Mouse (Mus musculus) midbrain, embryonic 16.5 days (tissue): Measurements from ENCODE around the gene Trim25. TPM values are rescaled to one million over a fixed set of nuclear protein-coding genes. Genes with fewer than 3 reads are reported as not detected.

Experiments used
- ATAC-seq: fragments of 200-750 bp; cut with Nextera tagmentation; 2 replicates; pipeline ENCODE4 v1.8.0; 2017; ENCODE audit warnings: moderate TSS enrichment
- H3K27ac ChIP-seq: fragments of 300-500 bp; sonication (generic); 2 replicates; pipeline ENCODE4 v1.5.1; 2014; ENCODE audit warnings: mild to moderate bottlenecking, low read length, mixed read lengths
- H3K27me3 ChIP-seq: fragments of 300-500 bp; sonication (generic); 2 replicates; pipeline ENCODE4 v1.6.1; 2014; ENCODE audit warnings: low read depth, low read length, mixed read lengths; ENCODE audit not compliant: control insufficient read depth, insufficient read depth
- H3K36me3 ChIP-seq: fragments of 300-500 bp; sonication (generic); 2 replicates; pipeline ENCODE4 v1.6.1; 2014; ENCODE audit warnings: mild to moderate bottlenecking, low read length, moderate library complexity, mixed read lengths; ENCODE audit not compliant: control insufficient read depth, insufficient read depth
- H3K4me1 ChIP-seq: fragments of 300-500 bp; sonication (generic); 2 replicates; pipeline ENCODE4 v1.6.1; 2014; ENCODE audit warnings: mild to moderate bottlenecking, low read length, mixed read lengths; ENCODE audit not compliant: control insufficient read depth, insufficient read depth
- H3K4me2 ChIP-seq: fragments of 300-500 bp; sonication (generic); 2 replicates; pipeline ENCODE4 v1.6.1; 2014; ENCODE audit warnings: mild to moderate bottlenecking, low read length, mixed read lengths
- H3K4me3 ChIP-seq: fragments of 300-500 bp; sonication (generic); 2 replicates; pipeline ENCODE4 v1.5.1; 2014; ENCODE audit warnings: low read depth, mild to moderate bottlenecking, low read length, moderate library complexity, mixed read lengths
- H3K9ac ChIP-seq: fragments of 300-500 bp; sonication (generic); 2 replicates; pipeline ENCODE4 v1.6.1; 2014; ENCODE audit warnings: low read depth, low read length, mixed read lengths
- H3K9me3 ChIP-seq: fragments of 300-500 bp; sonication (generic); replicated peaks from 2 replicates; pipeline ENCODE4 v1.6.1; 2014; ENCODE audit warnings: mild to moderate bottlenecking, low read length, mixed read lengths; ENCODE audit not compliant: control insufficient read depth, poor library complexity, severe bottlenecking
- WGBS: fragments of 180-500 bp; shearing (Covaris S2); extraction: QIAGEN DNeasy Blood & Tissue Kit; methylation state at CpG from one replicate; pipeline ENCODE4 v1.1.7; 2014; 5-methylcytosine and 5-hydroxymethylcytosine counted together
- polyA plus RNA-seq: library from polyadenylated mRNA; unstranded; fragments of >200 nt; fragmentation: Nextera tagmentation; extraction: Ambion mirVana; gene quantifications from 2 replicates; pipeline ENCODE4 v1.2.1, GENCODE M21; 2015

Trim25 gene
- polyA plus RNA-seq, 1 experiment from 2014 or later = 3.8 TPM

- no peak overlapping the region for H3K27ac ChIP-seq
- no peak overlapping the region for H3K4me2 ChIP-seq
- no peak overlapping the region for H3K4me3 ChIP-seq
- H3K36me3 ChIP-seq = no peaks in the 10 kb centered on the region
- H3K9ac ChIP-seq = no peak overlapping the region
- no peaks in the 10 kb centered on the region for H3K4me1 ChIP-seq
- WGBS = 25% methylated on average over 6 of the region's 6 CpGs
- ATAC-seq = no peak
- no peaks in the 10 kb centered on the region for H3K9me3 ChIP-seq
- H3K27me3 ChIP-seq = no peaks in the 10 kb centered on the region
Observed at GRCm38 (mm10) chr11:89069303-89069702, 70.1 kb downstream of the Trim25 start.

Other genes starting within 250 kb of the Trim25 start
- 31.2 and 33.3 TPM in 2 replicates for gene Akap1, start 134.8 kb upstream of the Trim25 start, polyA plus RNA-seq
- 31.9 and 37.9 TPM in 2 replicates for gene Scpep1, start 43.9 kb upstream of the Trim25 start, polyA plus RNA-seq
- gene Elobl, start 32.4 kb upstream of the Trim25 start, polyA plus RNA-seq = not detected in 2 replicates
- gene Coil, start 29.1 kb upstream of the Trim25 start, polyA plus RNA-seq = 30.4 and 31.0 TPM in 2 replicates
- gene Dgke, start 67.5 kb downstream of the Trim25 start, polyA plus RNA-seq = 18.2 and 19.1 TPM in 2 replicates
- gene Gm525, start 74.5 kb downstream of the Trim25 start, polyA plus RNA-seq = not detected in 2 replicates